Mouse (Mus musculus) cerebellum, adult 2 months (tissue): ENCODE results near the gene Klrb1b. TPM values are rescaled to one million over a fixed set of nuclear protein-coding genes. Genes with fewer than 3 reads are reported as not detected.

Experiments used
- DNase-seq, 2 experiments: peaks; one replicate each; pipeline ENCODE4 v3.0.0; 2021
- H3K27ac ChIP-seq: fragments of 200-500 bp; 2 replicates; pipeline ENCODE4 v1.5.1; 2012; ENCODE audit warnings: low read length, control low read depth, inconsistent platforms; ENCODE audit not compliant: insufficient read depth
- H3K27me3 ChIP-seq: fragments of 200-500 bp; 2 replicates; pipeline ENCODE4 v1.6.1; 2012; ENCODE audit warnings: inconsistent platforms, mild to moderate bottlenecking, low read length, moderate library complexity; ENCODE audit not compliant: control insufficient read depth, insufficient read depth
- H3K4me1 ChIP-seq: fragments of 200-500 bp; 2 replicates; pipeline ENCODE4 v1.6.1; 2011; ENCODE audit warnings: low read length; ENCODE audit not compliant: control insufficient read depth, insufficient read depth
- H3K4me3 ChIP-seq: fragments of 200-500 bp; replicated peaks from 2 replicates; pipeline ENCODE3; 2011; ENCODE audit warnings: mild to moderate bottlenecking, low read depth, low read length, control low read depth; ENCODE audit not compliant: insufficient read depth
- CTCF ChIP-seq: fragments of 200-500 bp; IDR thresholded peaks from 2 replicates; pipeline ENCODE4 v1.5.1; 2011; ENCODE audit warnings: low read depth, mild to moderate bottlenecking, control low read depth, low read length, moderate library complexity, borderline replicate concordance; ENCODE audit not compliant: insufficient read depth
- POLR2A ChIP-seq: fragments of 200-500 bp; IDR thresholded peaks from 2 replicates; pipeline ENCODE4 v1.6.1; 2011; ENCODE audit warnings: low read length, control low read depth, borderline replicate concordance; ENCODE audit not compliant: insufficient read depth
- WGBS: fragments of 180-500 bp; shearing (Covaris S2); methylation state at CpG from one replicate; pipeline ENCODE4 v1.1.7; 2018; 5-methylcytosine and 5-hydroxymethylcytosine counted together
- polyA plus RNA-seq: library from polyadenylated mRNA; depleted of rRNA; stranded (reverse); fragments of >200 nt; gene quantifications from 2 replicates; pipeline ENCODE4 v1.2.3, GENCODE M21; 2012; rRNA removed

Klrb1b gene
- not detected in 2 replicates for polyA plus RNA-seq

GRCm38 (mm10) chr6:128826132-128826531, at the start of gene Klrb1b, which contains the start of gene Gm44511:
Gene Klrb1b (minus strand): TSS chr6:128826331.
Gene Gm44511 (minus strand): TSS chr6:128826315.
- H3K4me1 ChIP-seq: no peaks in the 10 kb centered on the region
- 88% methylated on average over 6 of the region's 6 CpGs for WGBS
- no peak within 1 kb of the TSS for H3K27ac ChIP-seq
- no peaks in the 10 kb centered on the region for H3K27me3 ChIP-seq
- TF ChIP-seq CTCF (no peak), POLR2A (no peak)
- DNase-seq: no peak
- H3K4me3 ChIP-seq: no peak within 1 kb of the TSS

DNA sequence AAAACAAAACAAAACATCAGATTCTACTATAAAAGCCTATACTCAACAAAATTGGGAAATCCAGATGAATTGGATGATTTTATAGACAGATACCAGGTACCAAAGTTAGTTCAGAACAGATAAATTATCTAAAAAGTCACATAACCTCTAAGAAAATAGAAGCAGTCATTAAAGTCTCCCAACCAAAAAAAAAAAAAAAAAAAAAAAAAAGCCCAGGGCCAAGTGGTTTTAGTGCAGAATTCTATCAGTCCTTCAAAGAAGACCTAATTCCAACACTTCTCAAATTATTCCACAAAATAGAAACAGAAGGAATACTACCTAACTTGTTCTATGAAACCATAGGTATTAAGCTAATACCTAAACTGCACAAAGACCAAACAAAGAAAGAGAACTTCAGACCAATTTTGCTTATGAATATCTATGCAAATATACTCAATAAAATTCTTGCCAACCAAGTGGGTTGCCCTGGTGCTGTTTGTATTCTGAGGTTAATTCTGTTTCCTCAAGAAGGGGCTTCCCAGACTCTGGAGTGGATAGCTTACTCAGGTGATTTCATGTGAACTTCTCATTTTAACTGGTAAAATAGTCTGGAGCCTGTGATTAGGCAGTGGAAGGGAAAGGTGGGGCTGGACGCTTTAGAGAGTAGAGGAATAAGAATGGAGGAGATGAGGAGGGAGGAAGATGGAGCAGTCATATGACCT, 45.9 kb upstream of the Klrb1b start:
- no peak overlapping the region for H3K27ac ChIP-seq
- TF ChIP-seq CTCF: no peak
- TF ChIP-seq POLR2A: no peak
- 87% methylated on average over 1 of the region's 1 CpGs for WGBS
- no peak for DNase-seq
- no peak overlapping the region for H3K4me3 ChIP-seq
- no peaks in the 10 kb centered on the region for H3K4me1 ChIP-seq
- H3K27me3 ChIP-seq: no peaks in the 10 kb centered on the region

- no peaks in the 10 kb centered on the region for H3K27me3 ChIP-seq
- DNase-seq: no peak
- H3K4me1 ChIP-seq: no peaks in the 10 kb centered on the region
- TF ChIP-seq POLR2A: no peak
- TF ChIP-seq CTCF: no peak
- WGBS: 28% methylated on average over 3 of the region's 3 CpGs
- no peak overlapping the region for H3K27ac ChIP-seq
- no peak overlapping the region for H3K4me3 ChIP-seq
Observed at GRCm38 (mm10) chr6:128868861-128869260, 42.7 kb upstream of the Klrb1b start.

DNA sequence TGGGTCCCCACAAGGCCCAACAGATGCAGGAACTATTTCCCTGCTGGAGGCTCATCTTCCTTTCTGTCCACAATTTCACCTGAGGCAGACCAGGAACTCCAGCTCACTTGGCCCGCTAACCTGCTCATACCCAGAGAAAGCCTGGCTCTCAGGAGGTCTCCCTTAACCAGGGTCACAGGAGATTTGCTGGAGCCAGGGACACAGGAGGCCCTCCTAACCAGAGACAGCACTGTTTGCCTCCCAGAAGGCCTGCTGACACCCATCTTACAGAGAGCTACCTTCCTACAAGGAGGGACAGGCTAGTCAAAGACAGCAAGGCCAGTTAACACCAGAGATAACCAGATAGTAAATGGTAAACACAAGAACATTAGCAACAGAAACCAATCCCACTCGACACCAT, 31.8 kb upstream of the Klrb1b start:
- Histone ChIP-seq H3K27ac (no peak overlapping the region), H3K4me3 (no peak overlapping the region), H3K27me3 (no peaks in the 10 kb centered on the region), H3K4me1 (no peaks in the 10 kb centered on the region)
- WGBS: 94% methylated on average over 2 of the region's 2 CpGs
- no peak for DNase-seq
- no peak for TF ChIP-seq POLR2A
- no peak for TF ChIP-seq CTCF

GRCm38 (mm10) chr6:128856250-128856649, 30.1 kb upstream of the Klrb1b start:
- H3K27ac ChIP-seq: no peak overlapping the region
- no peaks in the 10 kb centered on the region for H3K4me1 ChIP-seq
- DNase-seq: peak; percentile 70 to 79
- H3K27me3 ChIP-seq: no peaks in the 10 kb centered on the region
- TF ChIP-seq CTCF (no peak), POLR2A (no peak)
- no peak overlapping the region for H3K4me3 ChIP-seq
- 33% methylated on average over 5 of the region's 5 CpGs for WGBS

- H3K27ac ChIP-seq: no peak overlapping the region
- TF ChIP-seq CTCF (no peak), POLR2A (no peak)
- no peaks in the 10 kb centered on the region for H3K27me3 ChIP-seq
- DNase-seq: no peak
- H3K4me1 ChIP-seq: no peaks in the 10 kb centered on the region
- no peak overlapping the region for H3K4me3 ChIP-seq
- whole genome bisulfite sequencing: 93% methylated on average over 1 of the region's 1 CpGs
Observed at GRCm38 (mm10) chr6:128855477-128855876, 29.3 kb upstream of the Klrb1b start.

GRCm38 (mm10) chr6:128854895-128855294, 28.8 kb upstream of the Klrb1b start:
- Histone ChIP-seq H3K27me3 (no peaks in the 10 kb centered on the region), H3K27ac (no peak overlapping the region), H3K4me3 (no peak overlapping the region), H3K4me1 (no peaks in the 10 kb centered on the region)
- 100% methylated on average over 3 of the region's 3 CpGs for whole genome bisulfite sequencing
- no peak for DNase-seq
- TF ChIP-seq CTCF: no peak
- TF ChIP-seq POLR2A: no peak

- Histone ChIP-seq H3K4me1 (no peaks in the 10 kb centered on the region), H3K27ac (no peak overlapping the region), H3K27me3 (no peaks in the 10 kb centered on the region), H3K4me3 (no peak overlapping the region)
- DNase-seq: peak; percentile 42 to 61
- TF ChIP-seq CTCF (peak; percentile 40; the same call in 1 of the 2 replicates), POLR2A (no peak)
- WGBS: 54% methylated on average over 12 of the region's 12 CpGs
Observed at GRCm38 (mm10) chr6:128854024-128854820, 28.1 kb upstream of the Klrb1b start.
